Mouse (Mus musculus) limb, embryonic 10.5 days (tissue): Measurements from ENCODE around the gene Colca2. TPM values are rescaled to one million over a fixed set of nuclear protein-coding genes. Genes with fewer than 3 reads are reported as not detected.

Source experiments
- DNase-seq: peaks from one replicate; pipeline ENCODE4 v3.0.0-alpha.2; 2017; ENCODE audit warnings: low spot score
- H3K27ac ChIP-seq: fragments of 300-500 bp; sonication (generic); 2 replicates; pipeline ENCODE4 v1.5.1; 2016; ENCODE audit warnings: mild to moderate bottlenecking
- H3K27me3 ChIP-seq: fragments of 300-500 bp; sonication (generic); 2 replicates; pipeline ENCODE4 v1.6.1; 2016; ENCODE audit warnings: low read depth, mild to moderate bottlenecking; ENCODE audit not compliant: poor library complexity, severe bottlenecking
- H3K36me3 ChIP-seq: fragments of 300-500 bp; sonication (generic); 2 replicates; pipeline ENCODE4 v1.6.1; 2016; ENCODE audit warnings: mild to moderate bottlenecking, moderate library complexity
- H3K4me1 ChIP-seq: fragments of 300-500 bp; sonication (generic); 2 replicates; pipeline ENCODE4 v1.6.1; 2016
- H3K4me3 ChIP-seq: fragments of 300-500 bp; sonication (generic); 2 replicates; pipeline ENCODE4 v1.5.1; 2016; ENCODE audit warnings: mild to moderate bottlenecking, moderate library complexity
- H3K9me3 ChIP-seq: fragments of 300-500 bp; sonication (generic); replicated peaks from 2 replicates; pipeline ENCODE4 v1.6.1; 2016; ENCODE audit warnings: mild to moderate bottlenecking
- WGBS: fragments of 180-500 bp; shearing (Covaris S2); methylation state at CpG from one replicate; pipeline ENCODE4 v1.1.7; 2016; 5-methylcytosine and 5-hydroxymethylcytosine counted together
- polyA plus RNA-seq: library from polyadenylated mRNA; unstranded; fragments of >200 nt; fragmentation: Nextera tagmentation; extraction: Ambion mirVana; gene quantifications from 2 replicates; pipeline ENCODE4 v1.2.1, GENCODE M21; 2016

Gene Colca2
- polyA plus RNA-seq, 1 experiment from 2014 or later = 2.2 TPM

- no peaks in the 10 kb centered on the region for H3K9me3 ChIP-seq
- 74% methylated on average over 12 of the region's 12 CpGs for WGBS
- H3K4me1 ChIP-seq = no peaks in the 10 kb centered on the region
- no peaks in the 10 kb centered on the region for H3K36me3 ChIP-seq
- H3K4me3 ChIP-seq = no peak overlapping the region
- no peak overlapping the region for H3K27ac ChIP-seq
- no peaks in the 10 kb centered on the region for H3K27me3 ChIP-seq
- no peak for DNase-seq
Measured at GRCm38 (mm10) chr9:51238741-51239385, 39.5 kb downstream of the Colca2 start.

- no peak for DNase-seq
- H3K4me3 ChIP-seq = no peak overlapping the region
- WGBS = 95% methylated on average over 8 of the region's 8 CpGs
- no peaks in the 10 kb centered on the region for H3K9me3 ChIP-seq
- H3K4me1 ChIP-seq = no peaks in the 10 kb centered on the region
- H3K27me3 ChIP-seq = no peaks in the 10 kb centered on the region
- no peak overlapping the region for H3K27ac ChIP-seq
- H3K36me3 ChIP-seq = no peaks in the 10 kb centered on the region
Measured at GRCm38 (mm10) chr9:51232163-51232562, 46.2 kb downstream of the Colca2 start.

DNA sequence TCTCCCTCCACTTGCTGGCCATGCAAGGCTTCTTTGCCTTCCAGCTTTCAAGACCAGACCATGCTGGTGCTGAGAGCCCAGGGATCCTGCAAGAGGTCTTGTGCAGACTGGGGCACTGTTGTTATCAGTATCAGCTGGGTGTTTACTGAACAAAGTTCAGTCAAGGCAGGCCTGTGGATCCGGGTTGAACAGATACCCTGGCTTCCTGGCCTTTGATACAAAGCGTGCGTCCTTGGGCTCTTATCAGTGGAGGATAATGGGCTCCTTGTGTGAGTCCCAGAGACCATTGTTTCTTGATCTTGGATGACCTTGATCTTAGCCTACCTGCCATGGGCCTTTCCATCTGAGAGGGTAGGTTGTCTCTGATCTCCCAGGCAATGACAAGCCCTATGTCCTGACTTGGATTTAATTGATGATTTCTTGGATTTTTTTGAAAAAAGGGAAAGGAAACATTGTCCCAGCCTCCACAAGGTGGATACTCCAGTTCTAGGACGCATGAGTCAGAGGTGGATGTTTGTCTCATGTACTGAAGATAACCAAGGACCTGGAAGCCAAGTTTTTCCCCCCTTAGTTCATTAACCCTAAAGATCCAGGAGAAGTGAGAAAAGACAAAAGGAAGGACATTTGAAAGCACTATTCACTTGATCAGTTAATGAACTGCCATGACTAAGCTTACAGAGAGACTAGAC lies 47.5 kb downstream of the Colca2 start:
- DNase-seq = no peak
- WGBS = 88% methylated on average over 4 of the region's 4 CpGs
- Histone ChIP-seq H3K4me1 (no peaks in the 10 kb centered on the region), H3K27ac (no peak overlapping the region), H3K4me3 (no peak overlapping the region), H3K36me3 (no peaks in the 10 kb centered on the region), H3K27me3 (no peaks in the 10 kb centered on the region), H3K9me3 (no peaks in the 10 kb centered on the region)

GRCm38 (mm10) chr9:51225636-51226166 lies 52.7 kb downstream of the Colca2 start:
- H3K4me1 ChIP-seq = no peaks in the 10 kb centered on the region
- no peaks in the 10 kb centered on the region for H3K36me3 ChIP-seq
- no peak overlapping the region for H3K4me3 ChIP-seq
- no peaks in the 10 kb centered on the region for H3K27me3 ChIP-seq
- 88% methylated on average over 5 of the region's 5 CpGs for WGBS
- H3K27ac ChIP-seq = no peak overlapping the region
- H3K9me3 ChIP-seq = no peaks in the 10 kb centered on the region
- DNase-seq = no peak

Other genes with a start within 250 kb of the Colca2 start
- gene Btg4, start 217.7 kb downstream of the Colca2 start, polyA plus RNA-seq = not detected in 2 replicates
- gene Layn, start 201.5 kb downstream of the Colca2 start, polyA plus RNA-seq = 1.0 and 3.7 TPM in 2 replicates
- gene 4833427G06Rik, start 176.5 kb downstream of the Colca2 start, polyA plus RNA-seq = 0.15 TPM in 1 of 2 replicates, not detected in the other
- gene Gm32742, start 113.1 kb downstream of the Colca2 start, polyA plus RNA-seq = 0.03 TPM in 1 of 2 replicates, not detected in the other
- gene Pou2af1, start 64.9 kb downstream of the Colca2 start, polyA plus RNA-seq = not detected in 2 replicates
- not detected in 2 replicates for gene 1810046K07Rik, start 50.3 kb upstream of the Colca2 start, polyA plus RNA-seq